Mouse (Mus musculus): ENCODE results near the gene Hyal6. TPM values are rescaled to one million over a fixed set of nuclear protein-coding genes. Genes with fewer than 3 reads are reported as not detected.

The Hyal6 gene
- polyA plus RNA-seq, 1 experiment from 2014 or later, result not detected

DNA sequence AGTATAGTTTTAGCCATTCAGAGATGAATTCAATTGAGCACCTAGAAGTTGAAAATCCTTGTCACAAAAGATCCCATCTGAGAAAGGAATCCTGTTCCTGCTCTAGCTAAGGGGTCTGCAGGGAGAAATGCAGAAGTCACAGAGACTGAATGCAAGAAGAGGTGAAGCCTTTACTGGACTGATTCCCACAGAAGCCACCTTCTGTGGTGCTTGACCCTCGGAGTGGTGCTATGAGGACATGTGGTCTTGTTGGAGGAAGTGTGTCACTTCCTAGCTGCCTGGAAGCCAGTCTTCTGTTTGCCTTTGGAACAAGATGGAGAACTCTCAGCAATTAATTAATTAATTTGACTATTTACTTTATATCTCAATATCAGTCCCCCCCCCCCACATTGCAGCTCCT, 4.9 kb upstream of the Hyal6 start:
- WGBS, result 85% methylated on average over 1 of the region's 1 CpGs
- ATAC-seq (ENCODE audit: low FRiP score), result no peak
- no peaks in the 10 kb centered on the region for H3K4me1 ChIP-seq (replicated peaks; ENCODE audit: control insufficient read depth, insufficient read depth, low read length)

DNA sequence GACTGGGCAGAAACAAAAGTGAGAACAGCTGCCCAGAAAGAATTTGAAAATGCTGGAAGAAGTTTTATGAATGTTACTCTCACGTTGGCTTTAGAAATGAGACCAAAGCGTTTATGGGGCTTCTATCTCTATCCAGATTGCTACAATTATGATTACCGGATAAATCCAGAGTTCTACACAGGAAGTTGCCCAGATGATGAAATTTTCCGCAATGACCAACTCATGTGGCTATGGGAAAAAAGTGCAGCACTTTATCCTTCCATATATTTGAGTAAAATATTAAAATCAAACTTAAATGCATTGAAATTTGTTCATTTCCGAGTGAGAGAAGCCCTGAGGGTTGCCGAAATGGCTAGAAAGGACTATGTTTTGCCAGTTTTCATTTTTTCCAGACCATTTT, 1.5 kb downstream of the Hyal6 start:
- no peak for DNase-seq (ENCODE audit: low spot score)
- WGBS, result 89% methylated on average over 6 of the region's 6 CpGs

More for the DNA sequence above, 4.9 kb upstream of the Hyal6 start:
- H3K36me3 ChIP-seq (ENCODE audit: control insufficient read depth, insufficient read depth, low read length), result no peaks in the 10 kb centered on the region
- no peak overlapping the region for H3K27ac ChIP-seq (ENCODE audit: low read depth, low read length)
- no peak overlapping the region for H3K9ac ChIP-seq (ENCODE audit: low read depth, low read length)
- no peaks in the 10 kb centered on the region for H3K9me3 ChIP-seq (ENCODE audit: control insufficient read depth, low read length)
- no peaks in the 10 kb centered on the region for H3K27me3 ChIP-seq (ENCODE audit: control insufficient read depth, insufficient read depth, low read length)
- no peak for DNase-seq (ENCODE audit: low spot score)
- H3K4me2 ChIP-seq (replicated peaks; ENCODE audit: low read depth, low read length), result no peak overlapping the region
- no peak overlapping the region for H3K4me3 ChIP-seq (ENCODE audit: low read depth, low read length)

DNA sequence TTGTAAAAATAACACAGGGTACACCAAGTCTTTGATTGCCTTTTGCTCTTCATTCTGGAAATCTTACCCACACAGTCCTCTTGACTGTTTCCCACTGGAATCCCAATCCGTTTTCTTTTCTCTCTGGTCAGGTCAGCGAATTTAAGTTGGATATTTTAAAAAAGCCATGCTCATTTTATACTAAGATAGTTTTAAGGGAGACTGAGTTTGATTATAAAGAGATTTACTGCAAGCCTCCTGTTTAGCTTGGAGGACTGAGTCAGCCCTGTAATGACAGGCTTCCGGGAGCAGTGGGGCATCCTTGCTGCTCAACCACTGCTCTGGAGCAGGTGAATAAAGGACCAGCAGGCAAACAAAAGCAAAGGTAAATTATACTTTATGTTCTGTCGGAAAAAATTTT, 15.0 kb downstream of the Hyal6 start, which contains the start of gene Hyal4:
Hyal4 (plus strand) TSS at position 301 of the 400 bp plus-strand sequence.
- no peaks in the 10 kb centered on the region for H3K9me3 ChIP-seq (ENCODE audit: control insufficient read depth, low read length)
- no peak within 1 kb of the TSS for H3K9ac ChIP-seq (ENCODE audit: low read depth, low read length)
- 88% methylated on average over 4 of the region's 4 CpGs for WGBS
- no peak within 1 kb of the TSS for H3K4me2 ChIP-seq (replicated peaks; ENCODE audit: low read depth, low read length)
- no peaks in the 10 kb centered on the region for H3K4me1 ChIP-seq (replicated peaks; ENCODE audit: control insufficient read depth, insufficient read depth, low read length)
- H3K4me3 ChIP-seq (ENCODE audit: low read depth, low read length), result no peak within 1 kb of the TSS
- ATAC-seq (ENCODE audit: low FRiP score) (no peak), DNase-seq (ENCODE audit: low spot score) (no peak)
- H3K36me3 ChIP-seq (ENCODE audit: control insufficient read depth, insufficient read depth, low read length), result no peaks in the 10 kb centered on the region
- no peaks in the 10 kb centered on the region for H3K27me3 ChIP-seq (ENCODE audit: control insufficient read depth, insufficient read depth, low read length)
- no peak within 1 kb of the TSS for H3K27ac ChIP-seq (ENCODE audit: low read depth, low read length)

More for the DNA sequence above, 1.5 kb downstream of the Hyal6 start:
- Histone ChIP-seq H3K36me3 (ENCODE audit: control insufficient read depth, insufficient read depth, low read length) (no peaks in the 10 kb centered on the region), H3K4me2 (replicated peaks; ENCODE audit: low read depth, low read length) (no peak overlapping the region), H3K9me3 (ENCODE audit: control insufficient read depth, low read length) (no peaks in the 10 kb centered on the region), H3K27me3 (ENCODE audit: control insufficient read depth, insufficient read depth, low read length) (no peaks in the 10 kb centered on the region), H3K9ac (ENCODE audit: low read depth, low read length) (no peak overlapping the region), H3K27ac (ENCODE audit: low read depth, low read length) (no peak overlapping the region), H3K4me1 (replicated peaks; ENCODE audit: control insufficient read depth, insufficient read depth, low read length) (no peaks in the 10 kb centered on the region), H3K4me3 (ENCODE audit: low read depth, low read length) (no peak overlapping the region)
- no peak for ATAC-seq (ENCODE audit: low FRiP score)

DNA sequence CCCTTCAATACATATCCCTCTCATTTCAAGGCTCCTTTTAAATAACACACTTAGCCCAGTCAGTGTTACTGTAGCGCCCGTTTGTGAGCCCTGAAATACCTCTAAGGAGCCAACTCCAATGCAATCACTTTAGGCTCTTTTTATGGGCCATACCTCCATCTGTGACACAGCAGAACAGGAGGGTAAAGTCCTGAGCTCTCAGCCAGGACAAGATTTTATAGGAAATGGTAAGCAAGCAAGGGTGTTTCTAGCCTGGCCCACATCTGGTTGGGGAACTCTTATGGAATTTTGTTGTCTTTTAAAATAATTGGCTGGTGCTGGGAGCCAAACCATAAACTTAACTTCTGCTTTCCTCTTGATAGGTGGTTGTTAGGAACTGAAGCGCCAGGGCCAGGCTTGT, 26.2 kb downstream of the Hyal6 start:
- H3K9ac ChIP-seq (ENCODE audit: low read depth, low read length), result no peak overlapping the region
- H3K4me3 ChIP-seq (ENCODE audit: low read depth, low read length), result no peak overlapping the region
- ATAC-seq (ENCODE audit: low FRiP score), result no peak
- H3K4me1 ChIP-seq (replicated peaks; ENCODE audit: control insufficient read depth, insufficient read depth, low read length), result no peaks in the 10 kb centered on the region
- H3K4me2 ChIP-seq (replicated peaks; ENCODE audit: low read depth, low read length), result no peak overlapping the region
- no peak for DNase-seq (ENCODE audit: low spot score)
- no peaks in the 10 kb centered on the region for H3K27me3 ChIP-seq (ENCODE audit: control insufficient read depth, insufficient read depth, low read length)
- no peak overlapping the region for H3K27ac ChIP-seq (ENCODE audit: low read depth, low read length)
- no peaks in the 10 kb centered on the region for H3K9me3 ChIP-seq (ENCODE audit: control insufficient read depth, low read length)
- 88% methylated on average over 3 of the region's 3 CpGs for WGBS
- no peaks in the 10 kb centered on the region for H3K36me3 ChIP-seq (ENCODE audit: control insufficient read depth, insufficient read depth, low read length)

DNA sequence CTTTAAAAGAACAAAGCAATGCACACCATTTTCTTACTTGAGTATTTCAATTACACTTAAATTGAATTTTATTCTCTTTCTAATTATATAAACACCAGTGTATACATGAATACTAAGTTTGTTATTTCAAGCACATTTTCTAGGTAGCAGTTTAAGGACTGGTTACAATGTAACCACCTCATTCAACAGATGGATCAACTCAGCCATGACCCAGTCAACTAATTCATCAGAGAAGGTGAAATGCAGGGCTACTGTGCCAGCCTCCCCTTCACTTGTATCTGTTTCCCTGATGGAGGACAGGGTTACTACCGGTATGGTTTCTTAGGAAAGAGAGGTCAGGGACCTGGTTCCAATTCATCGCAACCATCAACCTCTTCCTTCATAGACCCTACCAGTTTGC, 33.2 kb downstream of the Hyal6 start:
- Histone ChIP-seq H3K4me2 (replicated peaks; ENCODE audit: low read depth, low read length) (no peak overlapping the region), H3K9me3 (ENCODE audit: control insufficient read depth, low read length) (no peaks in the 10 kb centered on the region), H3K4me1 (replicated peaks; ENCODE audit: control insufficient read depth, insufficient read depth, low read length) (no peaks in the 10 kb centered on the region), H3K4me3 (ENCODE audit: low read depth, low read length) (no peak overlapping the region), H3K27ac (ENCODE audit: low read depth, low read length) (no peak overlapping the region), H3K36me3 (ENCODE audit: control insufficient read depth, insufficient read depth, low read length) (no peaks in the 10 kb centered on the region), H3K27me3 (ENCODE audit: control insufficient read depth, insufficient read depth, low read length) (no peaks in the 10 kb centered on the region), H3K9ac (ENCODE audit: low read depth, low read length) (no peak overlapping the region)
- 89% methylated on average over 2 of the region's 2 CpGs for WGBS
- no peak for DNase-seq (ENCODE audit: low spot score)
- no peak for ATAC-seq (ENCODE audit: low FRiP score)

DNA sequence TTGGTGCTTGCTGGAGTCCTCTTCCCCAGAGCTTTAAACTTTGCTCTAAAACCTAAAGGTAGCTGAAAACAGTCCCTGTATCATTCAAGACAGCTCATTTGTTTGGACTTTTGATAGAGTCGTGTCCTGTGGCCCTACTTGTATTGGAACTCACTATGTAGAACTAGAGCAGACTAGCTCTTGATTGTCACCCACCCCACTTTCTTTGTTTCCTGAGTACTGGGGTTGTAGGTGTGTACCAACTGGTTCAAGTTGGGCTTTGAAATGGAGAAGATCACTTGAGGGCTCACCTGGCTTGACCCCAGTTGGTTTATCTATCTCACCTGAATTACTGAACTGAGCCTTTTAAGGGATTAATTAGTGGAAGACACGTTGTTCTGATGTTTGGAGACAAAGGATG, 46.1 kb downstream of the Hyal6 start:
- DNase-seq (ENCODE audit: low spot score) (no peak), ATAC-seq (ENCODE audit: low FRiP score) (no peak)
- H3K36me3 ChIP-seq (ENCODE audit: control insufficient read depth, insufficient read depth, low read length), result no peaks in the 10 kb centered on the region
- H3K4me1 ChIP-seq (replicated peaks; ENCODE audit: control insufficient read depth, insufficient read depth, low read length), result no peaks in the 10 kb centered on the region
- no peak overlapping the region for H3K4me3 ChIP-seq (ENCODE audit: low read depth, low read length)
- whole genome bisulfite sequencing, result 55% methylated on average over 2 of the region's 2 CpGs
- H3K4me2 ChIP-seq (replicated peaks; ENCODE audit: low read depth, low read length), result no peak overlapping the region
- no peaks in the 10 kb centered on the region for H3K27me3 ChIP-seq (ENCODE audit: control insufficient read depth, insufficient read depth, low read length)
- no peak overlapping the region for H3K9ac ChIP-seq (ENCODE audit: low read depth, low read length)
- H3K27ac ChIP-seq (ENCODE audit: low read depth, low read length), result no peak overlapping the region
- no peaks in the 10 kb centered on the region for H3K9me3 ChIP-seq (ENCODE audit: control insufficient read depth, low read length)

DNA sequence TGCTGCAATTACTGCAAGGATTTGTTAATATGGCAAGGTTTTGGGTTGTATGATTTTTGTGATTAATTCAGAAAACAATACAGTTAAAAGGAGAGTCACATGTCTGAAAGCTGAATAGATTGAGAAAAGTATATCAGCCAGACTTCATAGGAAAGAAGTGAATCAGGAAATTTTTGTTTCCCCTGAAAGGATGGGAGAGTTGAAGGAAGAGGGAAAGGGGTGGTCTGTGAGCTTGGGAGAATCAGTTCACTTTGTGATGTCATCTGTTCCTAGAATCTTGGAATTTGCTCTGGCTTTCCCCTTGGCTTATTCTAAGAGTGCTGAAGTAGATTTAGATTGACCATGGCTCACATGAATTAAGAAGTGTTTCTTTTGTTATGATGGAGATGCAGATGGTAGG, 57.8 kb downstream of the Hyal6 start, which contains the start of gene Spam1:
Spam1 (plus strand) TSS at position 301 of the 400 bp plus-strand sequence.
- H3K4me3 ChIP-seq (ENCODE audit: low read depth, low read length), result no peak within 1 kb of the TSS
- no peak within 1 kb of the TSS for H3K4me2 ChIP-seq (replicated peaks; ENCODE audit: low read depth, low read length)
- no peak within 1 kb of the TSS for H3K9ac ChIP-seq (ENCODE audit: low read depth, low read length)
- no peak for ATAC-seq (ENCODE audit: low FRiP score)
- H3K27me3 ChIP-seq (ENCODE audit: control insufficient read depth, insufficient read depth, low read length), result no peaks in the 10 kb centered on the region
- no peak within 1 kb of the TSS for H3K27ac ChIP-seq (ENCODE audit: low read depth, low read length)
- H3K36me3 ChIP-seq (ENCODE audit: control insufficient read depth, insufficient read depth, low read length), result no peaks in the 10 kb centered on the region
- H3K4me1 ChIP-seq (replicated peaks; ENCODE audit: control insufficient read depth, insufficient read depth, low read length), result no peaks in the 10 kb centered on the region
- no peak for DNase-seq (ENCODE audit: low spot score)
- H3K9me3 ChIP-seq (ENCODE audit: control insufficient read depth, low read length), result no peaks in the 10 kb centered on the region

Other genes starting within 250 kb of the Hyal6 start
- 1.4 and 2.6 TPM in 2 replicates for gene Iqub, start 218.2 kb upstream of the Hyal6 start, polyA plus RNA-seq (2014; fragmentation: Nextera tagmentation; extraction: Ambion mirVana)
- gene Ndufa5, start 205.2 kb upstream of the Hyal6 start, polyA plus RNA-seq (2014; fragmentation: Nextera tagmentation; extraction: Ambion mirVana), result 255 and 274 TPM in 2 replicates
- gene Asb15, start 205.1 kb upstream of the Hyal6 start, polyA plus RNA-seq (2014; fragmentation: Nextera tagmentation; extraction: Ambion mirVana), result not detected in 2 replicates
- 0.07 TPM in 1 of 2 replicates, not detected in the other for gene Lmod2, start 135.5 kb upstream of the Hyal6 start, polyA plus RNA-seq (2014; fragmentation: Nextera tagmentation; extraction: Ambion mirVana)
- gene Wasl, start 68.2 kb upstream of the Hyal6 start, polyA plus RNA-seq (2014; fragmentation: Nextera tagmentation; extraction: Ambion mirVana), result 52.4 and 62.1 TPM in 2 replicates
- not detected in 2 replicates for gene Hyal4, start 15.1 kb downstream of the Hyal6 start, polyA plus RNA-seq (2014; fragmentation: Nextera tagmentation; extraction: Ambion mirVana)
- not detected in 2 replicates for gene Spam1, start 57.9 kb downstream of the Hyal6 start, polyA plus RNA-seq (2014; fragmentation: Nextera tagmentation; extraction: Ambion mirVana)
- not detected in 2 replicates for gene Hyal5, start 124.8 kb downstream of the Hyal6 start, polyA plus RNA-seq (2014; fragmentation: Nextera tagmentation; extraction: Ambion mirVana)
- 1.1 and 1.6 TPM in 2 replicates for gene Tmem229a, start 223.1 kb downstream of the Hyal6 start, polyA plus RNA-seq (2014; fragmentation: Nextera tagmentation; extraction: Ambion mirVana)

Measured in hindbrain, embryonic 11.5 days (tissue).